Mouse (Mus musculus) hindbrain, embryonic 16.5 days (tissue): ENCODE measurements around the gene Chid1. TPM values are rescaled to one million over a fixed set of nuclear protein-coding genes. Genes with fewer than 3 reads are reported as not detected.
A peak's percentile ranks its signal among the peaks of the same experiment; 100 is the strongest.

Experiments used
- ATAC-seq: fragments of 200-750 bp; cut with Nextera tagmentation; 2 replicates; pipeline ENCODE4 v1.8.0; 2017; ENCODE audit warnings: moderate TSS enrichment, moderate library complexity
- H3K27ac ChIP-seq: fragments of 300-500 bp; sonication (generic); 2 replicates; pipeline ENCODE4 v1.5.1; 2014; ENCODE audit warnings: low read depth, mild to moderate bottlenecking, control low read depth, low read length, moderate library complexity
- H3K27me3 ChIP-seq: fragments of 300-500 bp; sonication (generic); replicated peaks from 2 replicates; pipeline ENCODE4 v1.6.1; 2014; ENCODE audit warnings: low read length; ENCODE audit not compliant: control insufficient read depth, insufficient read depth
- H3K36me3 ChIP-seq: fragments of 300-500 bp; sonication (generic); 2 replicates; pipeline ENCODE4 v1.6.1; 2014; ENCODE audit warnings: mild to moderate bottlenecking, low read length, moderate library complexity, mixed read lengths; ENCODE audit not compliant: control insufficient read depth, insufficient read depth
- H3K4me1 ChIP-seq: fragments of 300-500 bp; sonication (generic); 2 replicates; pipeline ENCODE4 v1.6.1; 2014; ENCODE audit warnings: low read depth, low read length; ENCODE audit not compliant: control insufficient read depth, insufficient read depth
- H3K4me2 ChIP-seq: fragments of 300-500 bp; sonication (generic); 2 replicates; pipeline ENCODE4 v1.6.1; 2014; ENCODE audit warnings: mild to moderate bottlenecking, low read length, control low read depth, moderate library complexity
- H3K4me3 ChIP-seq: fragments of 300-500 bp; sonication (generic); 2 replicates; pipeline ENCODE4 v1.5.1; 2014; ENCODE audit warnings: mild to moderate bottlenecking, low read length, control low read depth, moderate library complexity
- H3K9ac ChIP-seq: fragments of 300-500 bp; sonication (generic); 2 replicates; pipeline ENCODE4 v1.6.1; 2014; ENCODE audit warnings: low read depth, mild to moderate bottlenecking, control low read depth, low read length, moderate library complexity
- H3K9me3 ChIP-seq: fragments of 300-500 bp; sonication (generic); 2 replicates; pipeline ENCODE4 v1.6.1; 2014; ENCODE audit warnings: mild to moderate bottlenecking, low read length, moderate library complexity; ENCODE audit not compliant: control insufficient read depth
- WGBS: fragments of 180-500 bp; shearing (Covaris S2); extraction: QIAGEN DNeasy Blood & Tissue Kit; methylation state at CpG from one replicate; pipeline ENCODE4 v1.1.7; 2014; 5-methylcytosine and 5-hydroxymethylcytosine counted together
- polyA plus RNA-seq: library from polyadenylated mRNA; unstranded; fragments of >200 nt; fragmentation: Nextera tagmentation; extraction: Ambion mirVana; gene quantifications from 2 replicates; pipeline ENCODE4 v1.2.1, GENCODE M21; 2015

Gene Chid1
- polyA plus RNA-seq, 1 experiment from 2014 or later = 56.7 TPM

DNA sequence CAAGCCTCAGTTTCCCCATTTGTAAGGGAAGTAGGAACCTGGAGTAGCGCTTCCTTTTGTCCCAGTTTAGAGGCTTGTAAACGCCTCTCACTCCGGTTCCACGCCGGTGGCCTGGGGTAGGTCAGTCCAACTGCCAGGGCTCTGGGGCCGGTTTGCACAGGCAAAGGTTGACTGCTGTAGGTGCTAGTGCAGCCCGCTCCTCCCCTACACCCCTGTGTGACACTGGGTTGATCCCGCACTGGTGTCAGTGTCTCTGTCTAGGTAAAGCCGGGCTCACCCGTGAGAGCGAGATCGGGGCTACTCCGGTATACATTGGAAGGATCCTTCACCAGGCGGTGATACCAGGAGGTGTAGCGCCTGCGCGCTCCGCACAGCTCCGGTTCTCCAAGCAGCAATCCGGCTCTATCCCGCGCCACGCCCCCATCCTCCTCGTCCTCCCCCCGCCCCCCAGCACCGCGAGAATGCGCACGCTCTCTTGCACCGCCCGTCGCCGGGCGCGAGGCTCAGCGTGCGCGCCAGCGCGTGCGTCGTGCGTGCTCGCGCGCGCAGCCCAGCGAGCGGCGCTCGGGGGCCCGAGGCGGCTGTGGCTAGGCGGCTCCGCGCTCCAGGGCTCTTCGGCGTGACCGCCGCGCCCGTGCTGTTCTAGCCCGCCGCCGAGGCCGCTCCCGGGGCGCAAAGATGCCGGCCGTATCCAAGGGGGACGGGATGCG is 22.2 kb upstream of the Chid1 start, which contains the start of gene Ap2a2:
Gene Ap2a2, plus strand, starts transcription at position 492 of the 710 bp plus-strand sequence.
- Histone ChIP-seq H3K9me3 (no peaks in the 10 kb centered on the region), H3K4me3 (peak within 1 kb of the TSS; percentile 100), H3K4me1 (peaks cover 23% of the 10 kb centered on the region), H3K27ac (peak within 1 kb of the TSS; percentile 88), H3K27me3 (no peaks in the 10 kb centered on the region), H3K4me2 (peak within 1 kb of the TSS; percentile 82), H3K36me3 (no peaks in the 10 kb centered on the region; the same call in 1 of the 2 replicates), H3K9ac (peak within 1 kb of the TSS; percentile 100)
- peak; percentile 95 for ATAC-seq
- under 1% methylated on average over 72 of the region's 72 CpGs for WGBS

DNA sequence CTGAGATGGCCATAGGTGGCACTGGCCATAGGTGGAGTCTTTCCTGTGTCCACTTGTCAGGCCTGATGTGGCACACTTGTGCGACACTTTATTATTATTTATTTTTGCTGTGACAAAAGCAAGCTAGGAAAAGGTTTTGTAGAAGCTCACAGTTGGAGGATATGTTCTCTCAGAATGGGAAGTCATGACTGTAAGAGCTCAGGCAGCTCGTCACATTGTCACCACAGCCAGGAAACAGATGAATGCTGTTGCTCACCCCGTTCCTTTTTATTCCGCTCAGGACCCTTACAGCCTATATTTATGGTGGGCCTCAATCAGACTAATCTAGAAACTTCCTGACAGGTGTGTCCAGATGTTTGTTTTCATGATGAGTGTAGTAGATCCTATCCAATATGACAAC is 20.8 kb upstream of the Chid1 start:
- H3K4me1 ChIP-seq = peaks cover 21% of the 10 kb centered on the region
- H3K4me3 ChIP-seq = no peak overlapping the region
- H3K9me3 ChIP-seq = no peaks in the 10 kb centered on the region
- WGBS = 91% methylated on average over 4 of the region's 4 CpGs
- no peaks in the 10 kb centered on the region; the same call in 1 of the 2 replicates for H3K36me3 ChIP-seq
- ATAC-seq = no peak
- H3K4me2 ChIP-seq = no peak overlapping the region
- H3K9ac ChIP-seq = no peak overlapping the region
- H3K27me3 ChIP-seq = no peaks in the 10 kb centered on the region
- H3K27ac ChIP-seq = no peak overlapping the region

DNA sequence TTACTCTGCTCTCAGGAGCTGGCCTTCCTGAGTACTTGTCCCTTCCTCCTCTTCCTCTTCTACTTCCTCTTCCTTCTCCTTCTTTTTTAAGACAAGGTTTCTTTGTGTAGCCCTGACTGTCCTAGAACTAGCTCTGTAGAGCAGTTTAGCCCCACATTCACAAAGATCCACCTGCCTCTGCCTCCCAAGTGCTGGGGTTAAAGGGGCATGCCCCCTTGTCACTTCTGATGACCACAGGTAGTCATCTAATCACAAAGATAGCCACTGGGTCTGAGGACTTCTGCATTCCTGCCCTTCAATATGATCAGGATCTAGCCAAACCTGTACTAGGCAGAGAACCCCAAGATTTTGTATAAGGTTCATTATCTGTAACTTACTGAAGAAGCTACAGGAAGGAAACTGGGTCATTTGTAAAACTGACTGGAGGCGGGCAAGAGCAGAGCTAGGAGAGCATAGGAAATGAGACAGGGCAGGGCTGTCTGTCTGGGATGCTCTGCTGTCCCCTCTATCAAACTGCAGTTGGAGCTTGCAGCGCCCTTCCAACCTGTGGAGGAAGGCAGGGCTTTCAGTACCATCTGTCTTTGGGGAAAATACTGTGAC is 20.2 kb upstream of the Chid1 start:
- H3K9ac ChIP-seq = no peak overlapping the region
- no peak overlapping the region for H3K4me2 ChIP-seq
- no peaks in the 10 kb centered on the region for H3K27me3 ChIP-seq
- WGBS = 78% methylated on average over 2 of the region's 2 CpGs
- ATAC-seq = no peak
- no peak overlapping the region for H3K27ac ChIP-seq
- no peaks in the 10 kb centered on the region for H3K36me3 ChIP-seq
- no peak overlapping the region for H3K4me3 ChIP-seq
- no peaks in the 10 kb centered on the region for H3K9me3 ChIP-seq
- peaks cover 21% of the 10 kb centered on the region for H3K4me1 ChIP-seq

DNA sequence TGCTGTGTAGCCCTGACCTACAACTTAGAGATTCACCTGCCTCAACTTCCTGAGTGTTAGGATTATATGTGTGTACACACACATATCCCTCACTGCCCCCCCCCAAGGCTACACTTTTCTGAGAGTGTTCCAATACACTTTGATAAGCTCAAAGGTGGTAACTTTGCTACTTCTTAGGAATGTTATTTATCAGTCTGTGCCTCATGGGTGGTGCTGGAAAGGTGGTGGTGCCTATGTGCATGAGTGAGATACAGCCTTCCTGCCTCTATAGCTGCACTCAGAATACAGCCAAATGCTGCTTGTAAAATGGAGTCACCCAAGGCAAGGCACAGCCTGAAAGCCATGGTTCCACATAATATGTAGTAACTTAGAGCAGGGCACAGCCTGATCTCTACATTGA is 19.3 kb upstream of the Chid1 start:
- no peak overlapping the region for H3K4me2 ChIP-seq
- H3K4me1 ChIP-seq = peaks cover 14% of the 10 kb centered on the region
- no peak overlapping the region for H3K4me3 ChIP-seq
- ATAC-seq = no peak
- H3K27ac ChIP-seq = no peak overlapping the region
- no peaks in the 10 kb centered on the region for H3K27me3 ChIP-seq
- no peak overlapping the region for H3K9ac ChIP-seq
- no peaks in the 10 kb centered on the region for H3K9me3 ChIP-seq
- H3K36me3 ChIP-seq = no peaks in the 10 kb centered on the region

DNA sequence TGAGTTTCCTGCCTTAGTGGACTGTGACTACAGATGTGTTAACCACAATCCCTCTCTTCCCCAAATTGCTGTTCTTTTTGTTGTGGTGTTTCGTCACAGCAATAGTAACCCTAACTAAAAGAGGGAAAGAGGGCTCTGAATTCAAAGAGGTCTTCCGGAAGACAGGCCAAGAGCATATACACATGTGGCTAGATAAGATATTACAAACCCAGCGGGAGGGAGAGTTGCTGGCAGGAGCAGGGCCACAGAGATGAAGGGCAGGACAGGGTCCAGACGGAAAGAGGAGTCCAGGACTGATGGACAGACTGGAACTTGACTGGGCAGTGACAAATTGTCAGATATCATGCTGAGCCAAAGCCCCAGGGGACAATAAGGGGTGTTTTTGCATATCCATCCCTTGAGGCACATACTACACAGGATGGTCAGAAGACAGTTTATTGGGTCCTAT is 18.7 kb upstream of the Chid1 start:
- Histone ChIP-seq H3K36me3 (no peaks in the 10 kb centered on the region), H3K4me2 (no peak overlapping the region), H3K27ac (no peak overlapping the region), H3K4me1 (peaks cover 8% of the 10 kb centered on the region), H3K4me3 (no peak overlapping the region), H3K27me3 (no peaks in the 10 kb centered on the region), H3K9me3 (no peaks in the 10 kb centered on the region), H3K9ac (no peak overlapping the region)
- WGBS = 71% methylated on average over 4 of the region's 4 CpGs
- ATAC-seq = no peak

DNA sequence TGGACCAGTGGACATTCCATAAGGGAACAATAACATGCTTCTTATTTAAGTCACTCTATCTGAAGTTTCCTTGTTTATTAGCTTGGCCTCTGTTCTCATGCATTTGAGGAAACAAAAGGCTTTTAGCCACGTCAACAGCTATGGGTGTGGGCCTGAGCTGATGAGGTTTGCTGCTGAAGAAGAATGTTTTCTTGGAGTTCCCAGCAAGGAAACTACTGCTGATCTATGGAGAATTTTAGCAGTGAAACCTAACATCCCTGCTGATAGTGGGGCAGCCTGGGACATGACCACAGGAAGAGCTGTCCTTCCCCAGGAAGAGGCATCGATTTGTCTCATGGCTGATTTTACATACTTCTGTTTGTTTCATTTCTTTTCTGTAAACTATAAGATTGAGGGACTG is 10.8 kb upstream of the Chid1 start:
- H3K4me1 ChIP-seq = no peaks in the 10 kb centered on the region
- H3K36me3 ChIP-seq = no peaks in the 10 kb centered on the region
- H3K9ac ChIP-seq = no peak overlapping the region
- no peaks in the 10 kb centered on the region for H3K27me3 ChIP-seq
- 72% methylated on average over 2 of the region's 2 CpGs for WGBS
- no peaks in the 10 kb centered on the region for H3K9me3 ChIP-seq
- no peak for ATAC-seq
- H3K27ac ChIP-seq = no peak overlapping the region
- no peak overlapping the region for H3K4me3 ChIP-seq
- no peak overlapping the region for H3K4me2 ChIP-seq

DNA sequence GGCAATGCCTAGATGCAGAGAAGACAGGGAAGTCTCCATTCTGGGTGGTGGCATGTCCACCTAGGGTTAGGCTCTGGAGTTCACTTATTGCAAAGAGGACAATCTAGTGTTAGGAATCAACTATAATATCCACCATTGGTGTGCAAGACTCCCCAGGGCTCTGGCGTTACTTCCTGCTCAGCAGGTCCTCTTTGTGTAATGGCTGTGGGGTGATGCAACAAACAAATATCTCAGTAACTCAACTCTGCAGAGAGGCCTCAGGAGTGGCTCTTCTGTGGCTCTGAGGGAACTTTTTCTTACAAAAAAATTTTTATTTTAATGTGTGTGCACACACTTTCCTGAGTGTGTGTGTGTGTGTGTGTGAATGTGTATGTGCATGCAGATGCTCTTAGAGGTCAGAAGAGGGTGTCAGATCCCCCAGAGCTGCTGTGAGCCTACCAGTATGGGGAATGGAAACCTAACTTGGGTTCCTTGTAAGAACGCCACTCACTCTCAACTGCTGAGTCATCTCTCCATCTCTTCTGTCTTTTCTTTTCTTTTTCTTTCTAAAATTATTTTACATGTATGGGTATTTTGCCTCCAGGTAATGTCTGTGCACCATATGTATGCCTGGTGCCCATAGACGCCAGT is 9.9 kb upstream of the Chid1 start:
- Histone ChIP-seq H3K4me1 (no peaks in the 10 kb centered on the region), H3K9ac (no peak overlapping the region), H3K4me3 (no peak overlapping the region), H3K27me3 (no peaks in the 10 kb centered on the region), H3K36me3 (no peaks in the 10 kb centered on the region), H3K9me3 (no peaks in the 10 kb centered on the region), H3K27ac (no peak overlapping the region), H3K4me2 (no peak overlapping the region)
- WGBS = 91% methylated on average over 3 of the region's 3 CpGs
- no peak for ATAC-seq

DNA sequence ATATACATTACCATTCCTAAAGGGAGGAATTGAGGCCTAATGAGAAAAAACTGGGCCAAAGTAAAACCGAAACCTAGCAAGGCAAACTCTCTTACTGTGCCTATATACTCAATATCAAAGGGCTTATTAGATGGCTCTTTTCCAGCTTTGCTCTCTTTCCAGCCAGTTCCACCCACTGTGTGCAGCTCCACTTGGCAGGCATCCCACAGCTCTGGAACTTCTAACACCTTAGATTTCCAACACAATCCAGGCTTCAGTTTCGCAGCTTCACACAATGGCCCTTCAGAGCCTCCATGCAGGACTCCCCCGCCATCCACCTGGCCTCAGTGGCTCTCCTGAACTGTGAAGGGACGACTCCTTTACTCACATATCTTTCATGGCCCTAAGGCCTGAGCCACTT is 5.0 kb upstream of the Chid1 start:
- no peak for ATAC-seq
- H3K4me2 ChIP-seq = no peak overlapping the region
- no peak overlapping the region; the same call in 1 of the 2 replicates for H3K9ac ChIP-seq
- H3K27me3 ChIP-seq = no peaks in the 10 kb centered on the region
- 62% methylated on average over 4 of the region's 4 CpGs for WGBS
- no peak overlapping the region for H3K4me3 ChIP-seq
- peaks cover 8% of the 10 kb centered on the region for H3K4me1 ChIP-seq
- no peaks in the 10 kb centered on the region for H3K36me3 ChIP-seq
- H3K27ac ChIP-seq = no peak overlapping the region
- H3K9me3 ChIP-seq = no peaks in the 10 kb centered on the region

DNA sequence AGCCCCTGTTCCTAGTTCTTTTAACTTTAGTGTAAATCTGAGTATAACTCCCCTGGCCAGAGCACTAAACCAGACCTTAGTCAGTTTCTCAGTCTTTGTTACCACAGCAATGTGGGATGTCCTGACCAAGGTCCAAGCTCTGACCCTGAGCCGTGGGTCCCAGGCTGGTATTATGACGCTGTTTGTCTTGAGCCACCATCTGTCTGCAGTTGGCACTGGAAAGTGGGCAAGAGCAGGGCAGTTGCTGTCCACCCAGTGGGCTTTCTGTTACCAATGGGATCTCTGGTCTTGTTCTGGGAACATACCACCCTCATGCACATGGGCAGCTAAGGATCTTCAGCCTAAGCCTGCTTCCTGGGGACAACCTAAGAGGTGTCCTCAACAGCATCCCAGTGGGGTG is 2.9 kb upstream of the Chid1 start:
- Histone ChIP-seq H3K27ac (no peak overlapping the region), H3K9me3 (no peaks in the 10 kb centered on the region), H3K4me2 (no peak overlapping the region), H3K4me1 (peaks cover 16% of the 10 kb centered on the region), H3K9ac (no peak overlapping the region), H3K36me3 (no peaks in the 10 kb centered on the region), H3K27me3 (no peaks in the 10 kb centered on the region), H3K4me3 (no peak overlapping the region)
- no peak for ATAC-seq
- 84% methylated on average over 2 of the region's 2 CpGs for WGBS
